Mouse (Mus musculus) left cerebral cortex, postnatal 10 days (tissue): ENCODE measurements around the gene Ulk2. TPM values are rescaled to one million over a fixed set of nuclear protein-coding genes. Genes with fewer than 3 reads are reported as not detected.
A peak's percentile ranks its signal among the peaks of the same experiment; 100 is the strongest.

Source experiments
- DNase-seq, 2 experiments: peaks; one replicate each; pipeline ENCODE4 v3.0.0; 2021 to 2022; ENCODE audit warnings: low spot score in 2 of 2, mixed read lengths in 1 of 2; ENCODE audit errors: extremely low spot score in 1 of 2
- intact Hi-C: fragments of 180-260 bp; cut with DNase I; formaldehyde crosslinking; loops from one replicate; pipeline ENCODE4 v1.15.1; 2025
- total RNA-seq, 2 experiments: library from RNA; stranded (reverse); gene quantifications; 2 replicates each; pipeline ENCODE4 v1.2.3; 2021

Ulk2 gene
- total RNA-seq, 2 experiments from 2014 or later: 106 to 114 TPM

- DNase-seq: peak in 1 of 2 experiments; percentile 35
- intact Hi-C loops: no loop called here
Measured at GRCm38 (mm10) chr11:61774551-61775149, 80.2 kb downstream of the Ulk2 start.

GRCm38 (mm10) chr11:61761584-61762407, 93.1 kb downstream of the Ulk2 start, which contains the start of gene Prpsap2:
TSS of gene Prpsap2 (minus strand) at chr11:61762088.
- intact Hi-C loops: no loop called here
- DNase-seq: peak; percentile 96 to 100

DNA sequence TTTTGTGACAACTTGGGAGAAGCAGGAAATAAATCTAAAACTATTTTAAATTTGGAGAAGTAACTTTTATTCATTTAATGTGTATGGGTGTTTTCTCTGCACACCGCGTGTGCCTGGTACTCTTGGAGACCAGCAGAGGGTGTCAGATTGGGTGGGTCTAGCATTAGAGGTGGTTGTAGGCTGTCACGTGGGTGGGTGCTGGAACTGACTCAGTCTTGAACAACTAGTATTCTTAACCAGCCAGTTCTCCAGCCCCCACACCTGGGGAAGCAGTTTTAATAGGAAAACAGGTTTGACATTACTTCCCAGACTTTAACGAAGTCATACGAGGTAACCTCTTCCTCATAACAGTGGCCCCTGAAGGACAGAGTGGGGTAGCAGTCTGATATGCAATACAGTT, 94.4 kb downstream of the Ulk2 start:
- intact Hi-C loops: no loop called here
- DNase-seq: peak in 1 of 2 experiments; percentile 38

DNA sequence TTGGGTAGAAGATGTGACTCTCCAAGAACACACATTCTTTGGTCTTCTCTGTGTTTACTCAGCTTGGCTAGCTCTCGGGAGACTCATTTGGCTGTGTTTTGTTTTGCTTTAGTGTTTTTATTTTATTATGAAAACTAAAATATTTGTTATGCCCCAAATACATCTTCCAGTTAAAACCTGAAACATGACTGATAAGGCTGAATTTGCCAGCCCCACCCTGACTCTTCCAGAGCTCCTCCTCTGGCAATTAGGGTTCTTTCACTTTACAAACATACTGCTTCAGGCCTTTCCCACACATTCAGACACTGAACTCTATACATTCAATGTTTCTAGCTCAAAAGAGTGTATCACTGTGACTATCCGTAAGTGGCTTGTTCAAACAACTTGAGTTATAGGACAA, 97.7 kb downstream of the Ulk2 start:
- intact Hi-C loops: no loop called here
- DNase-seq: no peak

- intact Hi-C loops: no loop called here
Measured at GRCm38 (mm10) chr11:61751612-61752011, 103.3 kb downstream of the Ulk2 start.

DNA sequence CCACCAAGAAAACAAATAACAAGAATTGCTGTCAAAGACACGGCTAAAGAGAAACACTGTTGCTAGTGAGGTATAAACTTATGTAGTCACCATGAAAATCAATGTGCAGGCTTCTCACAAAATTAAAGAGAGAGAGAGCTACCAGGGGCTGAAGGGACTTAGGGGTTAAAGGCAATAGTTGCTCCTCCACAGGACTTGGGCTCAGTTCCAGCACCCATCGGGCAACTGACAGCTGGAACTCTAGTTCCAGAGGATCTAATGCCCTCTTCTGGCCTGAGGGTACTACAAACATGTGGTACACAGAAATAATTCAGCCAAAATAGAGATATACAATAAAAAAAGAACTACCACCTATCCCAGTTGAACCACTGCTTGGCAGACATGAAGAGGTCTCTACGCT, 107.7 kb downstream of the Ulk2 start:
- intact Hi-C loops: no loop called here
- peak in 1 of 2 experiments; percentile 33 for DNase-seq

More at GRCm38 (mm10) chr11:61751612-61752011, 103.3 kb downstream of the Ulk2 start:
- no peak for DNase-seq

DNA sequence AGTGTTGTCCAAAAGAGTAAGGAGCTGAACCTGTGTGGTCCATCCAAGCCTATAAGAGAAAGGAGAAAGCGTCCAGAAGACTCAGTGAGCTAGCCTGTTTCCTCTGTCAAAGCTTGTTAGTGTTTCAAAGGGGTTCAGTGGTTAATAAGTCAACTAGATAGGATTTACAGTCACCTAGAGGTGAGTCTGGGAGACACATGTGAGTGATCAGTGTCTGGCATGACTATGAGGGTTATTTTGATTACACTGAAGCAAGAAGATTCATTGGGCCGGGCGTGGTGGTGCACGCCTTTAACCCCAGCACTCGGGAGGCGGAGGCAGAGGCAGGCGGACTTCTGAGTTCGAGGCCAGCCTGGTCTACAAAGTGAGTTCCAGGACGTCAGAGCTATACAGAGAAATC, 109.1 kb downstream of the Ulk2 start:
- intact Hi-C loops: no loop called here
- no peak for DNase-seq

DNA sequence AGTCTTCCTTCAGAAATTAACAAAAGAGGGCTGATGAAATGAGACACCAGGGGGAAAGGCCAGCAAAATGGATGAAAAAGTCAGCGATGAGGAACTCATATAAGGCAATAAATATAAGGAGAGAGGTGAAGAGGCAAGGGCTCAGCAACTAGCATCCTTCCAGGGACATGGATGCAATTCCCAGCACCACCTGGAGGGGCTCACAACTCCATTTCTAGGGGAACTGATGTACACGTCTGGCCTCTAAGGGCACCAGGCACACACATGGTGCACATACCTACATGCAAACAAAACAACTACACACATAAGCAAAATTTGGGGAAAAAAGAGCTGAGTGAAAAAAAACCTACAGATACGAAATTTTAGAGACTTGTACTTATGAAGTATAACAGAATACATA, 110.4 kb downstream of the Ulk2 start:
- intact Hi-C loops: no loop called here
- DNase-seq: no peak

DNA sequence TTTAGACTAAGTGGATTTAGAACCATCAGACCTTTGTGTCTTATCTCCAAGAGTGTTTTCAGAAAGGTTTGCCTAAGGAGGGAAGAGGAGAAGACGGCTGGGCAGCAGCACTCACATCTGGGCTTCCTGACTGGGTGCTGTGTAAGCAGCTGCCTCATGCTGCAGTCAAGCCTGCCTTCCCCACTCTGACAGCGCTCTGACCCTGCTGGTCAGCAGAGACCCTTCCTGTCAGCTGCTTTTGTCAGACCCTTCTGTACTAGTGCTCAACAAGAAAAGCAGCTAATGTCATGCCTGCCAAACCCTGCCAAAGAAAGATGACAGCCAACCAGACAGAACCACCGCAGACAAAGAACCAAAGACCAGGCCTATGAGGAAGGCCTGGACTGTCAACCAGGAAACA, 111.1 kb downstream of the Ulk2 start:
- intact Hi-C loops: no loop called here
- no peak for DNase-seq

DNA sequence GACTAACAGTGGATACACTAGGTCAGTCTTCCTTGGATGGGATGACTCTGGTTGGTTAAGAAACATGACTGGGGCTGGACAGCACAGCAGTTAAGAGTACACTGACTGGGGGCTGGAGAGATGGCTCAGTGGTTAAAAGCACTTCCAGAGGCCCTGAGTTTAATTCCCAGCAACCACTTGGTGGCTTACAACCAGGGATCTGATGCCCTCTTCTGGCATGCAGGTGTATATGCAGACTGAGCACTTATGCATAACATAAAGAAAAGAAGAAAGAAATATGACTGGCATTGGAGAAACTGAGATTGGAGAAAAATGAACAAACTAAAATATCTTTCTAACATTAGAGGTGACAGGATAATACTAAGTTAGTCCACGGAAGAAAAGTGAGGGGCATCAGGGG, 114.4 kb downstream of the Ulk2 start:
- no peak for DNase-seq
- intact Hi-C loops: no loop called here

DNA sequence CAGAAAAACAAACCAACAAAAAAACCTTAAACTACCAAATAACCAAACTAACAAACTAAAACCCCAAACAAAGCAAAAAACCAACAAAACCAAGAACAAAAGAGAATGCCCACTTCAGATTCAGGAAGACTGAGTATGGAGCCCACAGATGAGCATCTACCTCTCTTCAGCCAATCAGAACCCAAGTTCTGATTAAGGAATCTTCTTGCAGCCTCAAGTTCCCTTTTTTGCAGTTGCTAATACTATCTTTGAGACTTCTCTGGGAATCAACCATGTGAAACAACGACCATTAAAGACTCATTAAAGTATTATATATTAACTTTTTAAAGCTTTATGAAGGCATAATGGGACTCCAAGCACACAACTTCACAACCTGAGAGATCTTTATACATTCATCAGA, 117.6 kb downstream of the Ulk2 start:
- intact Hi-C loops: no loop called here
- DNase-seq: no peak

- intact Hi-C loops: no loop called here
- DNase-seq: no peak
Measured at GRCm38 (mm10) chr11:61732672-61733071, 122.2 kb downstream of the Ulk2 start.

DNA sequence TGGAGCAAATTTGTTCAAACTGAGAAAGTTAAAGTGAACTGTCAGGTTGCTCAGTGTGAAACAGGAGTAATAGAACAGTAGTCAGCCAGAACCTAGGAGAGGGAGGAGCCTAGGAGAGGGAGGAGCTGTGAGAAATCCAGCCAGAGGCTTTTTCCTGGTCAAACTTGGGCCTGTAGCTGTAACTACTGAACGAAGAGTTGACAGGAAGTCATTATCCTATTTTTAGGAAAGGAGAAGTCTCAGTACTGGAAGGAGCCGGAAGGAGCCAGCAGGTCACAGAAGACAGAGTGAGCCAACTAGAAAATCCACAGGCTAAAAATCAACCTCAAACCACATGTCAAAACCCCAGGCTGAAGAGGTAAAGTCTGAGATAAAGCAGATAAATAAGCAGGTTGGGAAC, 126.8 kb downstream of the Ulk2 start:
- no peak for DNase-seq
- intact Hi-C loops: no loop called here

Other genes with a start within 250 kb of the Ulk2 start
- 1 to 10 TPM; 6.9 to 7.3 TPM for gene Grap, start 201.8 kb downstream of the Ulk2 start, total RNA-seq
- gene Fam83g, start 171.0 kb downstream of the Ulk2 start, total RNA-seq: under 1 TPM; 0.06 to 0.09 TPM
- not detected for gene Slc5a10, start 134.2 kb downstream of the Ulk2 start, total RNA-seq
- 10 to 100 TPM; 34.0 to 38.9 TPM for gene Prpsap2, start 93.0 kb downstream of the Ulk2 start, total RNA-seq
- gene Akap10, start 75.2 kb upstream of the Ulk2 start, total RNA-seq: 10 to 100 TPM; 28.4 to 31.2 TPM
- 10 to 100 TPM; 31.0 to 31.1 TPM for gene Specc1, start 101.7 kb upstream of the Ulk2 start, total RNA-seq